Mouse (Mus musculus): ENCODE results near the gene Kcnk6. TPM values are rescaled to one million over a fixed set of nuclear protein-coding genes. Genes with fewer than 3 reads are reported as not detected.

Kcnk6 gene
- polyA plus RNA-seq, 1 experiment from 2014 or later, result 1.1 TPM

DNA sequence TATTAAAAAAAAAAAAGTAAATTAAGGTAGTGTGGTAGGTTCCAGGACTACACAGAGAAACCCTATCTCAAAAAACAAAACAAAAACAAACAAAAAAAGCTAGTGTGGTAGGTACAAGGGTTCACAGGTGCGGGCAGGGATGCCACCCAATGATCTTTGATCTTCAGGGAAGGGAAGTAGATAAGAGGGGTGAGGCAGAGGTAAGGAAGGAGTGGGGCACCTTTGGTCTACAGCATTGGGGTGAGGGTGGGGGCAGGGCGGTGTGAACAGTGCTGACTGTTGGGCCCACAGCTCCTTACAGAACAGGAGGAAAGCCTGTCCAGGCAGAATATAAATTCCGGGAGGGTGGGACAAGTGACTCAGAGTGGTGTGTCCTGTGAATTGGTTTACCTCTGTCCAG, 18.9 kb upstream of the Kcnk6 start:
- Histone ChIP-seq H3K9me3 (ENCODE audit: control insufficient read depth, low read length) (no peaks in the 10 kb centered on the region), H3K9ac (replicated peaks; ENCODE audit: low read depth, low read length) (no peak overlapping the region), H3K4me3 (replicated peaks; ENCODE audit: low read length) (no peak overlapping the region), H3K27me3 (replicated peaks; ENCODE audit: control insufficient read depth, insufficient read depth, low read length) (peaks cover 5% of the 10 kb centered on the region; the same call in 1 of the 2 replicates), H3K27ac (ENCODE audit: low read length) (no peak overlapping the region), H3K36me3 (ENCODE audit: control insufficient read depth, insufficient read depth) (no peaks in the 10 kb centered on the region), H3K4me2 (ENCODE audit: low read length) (no peak overlapping the region), H3K4me1 (replicated peaks; ENCODE audit: control insufficient read depth, insufficient read depth, low read length) (peaks cover 5% of the 10 kb centered on the region; the same call in 1 of the 2 replicates)
- 90% methylated on average over 3 of the region's 3 CpGs for WGBS
- no peak for ATAC-seq

GRCm38 (mm10) chr7:29248261-29248841, 16.0 kb upstream of the Kcnk6 start, which contains the start of gene 2200002D01Rik:
2200002D01Rik (minus strand) TSS chr7:29248466.
- Histone ChIP-seq H3K4me2 (ENCODE audit: low read length) (peak within 1 kb of the TSS; percentile 13), H3K36me3 (ENCODE audit: control insufficient read depth, insufficient read depth) (no peaks in the 10 kb centered on the region; the same call in 1 of the 2 replicates), H3K27me3 (replicated peaks; ENCODE audit: control insufficient read depth, insufficient read depth, low read length) (peaks cover 5% of the 10 kb centered on the region; the same call in 1 of the 2 replicates), H3K4me1 (replicated peaks; ENCODE audit: control insufficient read depth, insufficient read depth, low read length) (peaks cover 5% of the 10 kb centered on the region; the same call in 1 of the 2 replicates), H3K9ac (replicated peaks; ENCODE audit: low read depth, low read length) (0 out of 2 replicates have a peak within 1 kb of the TSS, but pooled peaks have one; percentile 9), H3K4me3 (replicated peaks; ENCODE audit: low read length) (no peak within 1 kb of the TSS), H3K9me3 (ENCODE audit: control insufficient read depth, low read length) (no peaks in the 10 kb centered on the region), H3K27ac (ENCODE audit: low read length) (no peak within 1 kb of the TSS)
- ATAC-seq, result no peak
- WGBS, result 20% methylated on average over 20 of the region's 20 CpGs

DNA sequence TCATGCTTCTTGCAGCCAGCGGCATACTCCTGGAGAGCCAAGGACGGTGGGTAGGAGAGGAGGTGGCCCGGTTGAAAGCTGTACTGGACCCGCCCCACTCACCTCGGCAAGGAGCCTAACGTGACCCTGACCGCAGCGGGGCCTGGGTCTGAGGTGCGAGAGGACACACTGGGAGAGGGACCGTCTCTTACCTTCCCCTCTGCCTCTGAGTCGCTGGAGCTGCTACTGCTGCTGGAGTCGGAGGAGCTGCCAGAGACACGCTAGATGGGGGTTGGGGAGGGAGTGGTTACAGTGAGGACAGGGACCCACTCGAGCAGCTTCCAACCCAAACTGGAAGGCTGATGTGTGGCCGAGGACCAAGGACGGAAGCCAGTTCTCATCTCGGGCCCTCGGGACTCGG, 15.4 kb upstream of the Kcnk6 start:
- Histone ChIP-seq H3K4me2 (ENCODE audit: low read length) (peak overlapping the region; percentile 13), H3K9ac (replicated peaks; ENCODE audit: low read depth, low read length) (0 out of 2 replicates have a peak overlapping the region, but pooled peaks have one; percentile 9), H3K4me1 (replicated peaks; ENCODE audit: control insufficient read depth, insufficient read depth, low read length) (peaks cover 5% of the 10 kb centered on the region; the same call in 1 of the 2 replicates), H3K4me3 (replicated peaks; ENCODE audit: low read length) (no peak overlapping the region), H3K27me3 (replicated peaks; ENCODE audit: control insufficient read depth, insufficient read depth, low read length) (peaks cover 5% of the 10 kb centered on the region; the same call in 1 of the 2 replicates), H3K9me3 (ENCODE audit: control insufficient read depth, low read length) (no peaks in the 10 kb centered on the region), H3K36me3 (ENCODE audit: control insufficient read depth, insufficient read depth) (no peaks in the 10 kb centered on the region; the same call in 1 of the 2 replicates), H3K27ac (ENCODE audit: low read length) (no peak overlapping the region)
- 18% methylated on average over 19 of the region's 19 CpGs for WGBS
- ATAC-seq, result no peak

GRCm38 (mm10) chr7:29247314-29247700, 15.0 kb upstream of the Kcnk6 start:
- Histone ChIP-seq H3K4me1 (replicated peaks; ENCODE audit: control insufficient read depth, insufficient read depth, low read length) (peaks cover 5% of the 10 kb centered on the region; the same call in 1 of the 2 replicates), H3K9me3 (ENCODE audit: control insufficient read depth, low read length) (no peaks in the 10 kb centered on the region), H3K4me3 (replicated peaks; ENCODE audit: low read length) (no peak overlapping the region), H3K9ac (replicated peaks; ENCODE audit: low read depth, low read length) (no peak overlapping the region), H3K4me2 (ENCODE audit: low read length) (no peak overlapping the region), H3K36me3 (ENCODE audit: control insufficient read depth, insufficient read depth) (no peaks in the 10 kb centered on the region; the same call in 1 of the 2 replicates), H3K27ac (ENCODE audit: low read length) (no peak overlapping the region), H3K27me3 (replicated peaks; ENCODE audit: control insufficient read depth, insufficient read depth, low read length) (peaks cover 5% of the 10 kb centered on the region; the same call in 1 of the 2 replicates)
- 25% methylated on average over 16 of the region's 16 CpGs for whole genome bisulfite sequencing
- ATAC-seq, result no peak

DNA sequence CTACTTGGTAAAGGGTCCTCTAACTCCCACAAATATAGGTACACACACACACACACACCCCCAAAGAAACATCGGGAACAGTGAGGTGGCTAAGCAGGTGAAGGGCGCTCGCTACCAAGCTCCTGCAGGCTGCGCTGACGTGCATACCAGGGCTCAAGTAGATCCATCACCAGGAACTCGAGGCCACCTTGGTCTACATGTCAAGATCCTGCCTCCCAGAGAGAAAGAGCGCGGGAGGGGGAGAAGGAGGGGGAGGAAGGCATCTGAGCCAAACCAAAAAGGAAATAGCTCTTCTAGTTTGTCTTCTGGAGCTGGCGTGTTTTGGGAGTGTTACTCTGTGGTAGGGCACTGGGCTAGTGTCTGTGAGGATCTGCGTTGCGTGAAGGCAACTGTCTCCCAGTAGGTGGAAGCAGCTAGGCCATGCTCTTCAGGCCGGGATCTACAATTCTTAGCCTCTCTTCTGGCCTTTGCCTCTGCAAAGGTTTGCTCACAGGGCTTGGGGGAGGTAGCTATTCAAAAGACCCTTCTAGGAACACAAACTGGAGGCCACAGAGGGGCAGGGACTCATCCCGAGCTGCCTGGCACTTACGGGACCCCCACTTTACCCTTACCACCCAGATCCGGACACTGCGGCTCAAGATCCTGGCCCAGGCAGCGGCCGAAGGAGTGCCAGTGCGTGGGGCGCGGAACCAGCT, 14.5 kb upstream of the Kcnk6 start:
- no peak overlapping the region for H3K9ac ChIP-seq (replicated peaks; ENCODE audit: low read depth, low read length)
- H3K4me2 ChIP-seq (ENCODE audit: low read length), result no peak overlapping the region
- H3K4me3 ChIP-seq (replicated peaks; ENCODE audit: low read length), result no peak overlapping the region
- peaks cover 5% of the 10 kb centered on the region; the same call in 1 of the 2 replicates for H3K4me1 ChIP-seq (replicated peaks; ENCODE audit: control insufficient read depth, insufficient read depth, low read length)
- H3K27me3 ChIP-seq (replicated peaks; ENCODE audit: control insufficient read depth, insufficient read depth, low read length), result peaks cover 5% of the 10 kb centered on the region; the same call in 1 of the 2 replicates
- no peak overlapping the region for H3K27ac ChIP-seq (ENCODE audit: low read length)
- ATAC-seq, result no peak
- 89% methylated on average over 21 of the region's 21 CpGs for WGBS
- H3K9me3 ChIP-seq (ENCODE audit: control insufficient read depth, low read length), result no peaks in the 10 kb centered on the region
- no peaks in the 10 kb centered on the region; the same call in 1 of the 2 replicates for H3K36me3 ChIP-seq (ENCODE audit: control insufficient read depth, insufficient read depth)

GRCm38 (mm10) chr7:29246015-29246414, 13.7 kb upstream of the Kcnk6 start:
- Histone ChIP-seq H3K9ac (replicated peaks; ENCODE audit: low read depth, low read length) (no peak overlapping the region), H3K4me3 (replicated peaks; ENCODE audit: low read length) (no peak overlapping the region), H3K27me3 (replicated peaks; ENCODE audit: control insufficient read depth, insufficient read depth, low read length) (peaks cover 5% of the 10 kb centered on the region; the same call in 1 of the 2 replicates), H3K4me1 (replicated peaks; ENCODE audit: control insufficient read depth, insufficient read depth, low read length) (peaks cover 5% of the 10 kb centered on the region; the same call in 1 of the 2 replicates), H3K9me3 (ENCODE audit: control insufficient read depth, low read length) (no peaks in the 10 kb centered on the region), H3K4me2 (ENCODE audit: low read length) (no peak overlapping the region), H3K36me3 (ENCODE audit: control insufficient read depth, insufficient read depth) (no peaks in the 10 kb centered on the region; the same call in 1 of the 2 replicates), H3K27ac (ENCODE audit: low read length) (no peak overlapping the region)
- WGBS, result 81% methylated on average over 5 of the region's 5 CpGs
- no peak for ATAC-seq

- Histone ChIP-seq H3K4me3 (replicated peaks; ENCODE audit: low read length) (no peak overlapping the region), H3K9ac (replicated peaks; ENCODE audit: low read depth, low read length) (no peak overlapping the region), H3K4me2 (ENCODE audit: low read length) (no peak overlapping the region), H3K27ac (ENCODE audit: low read length) (no peak overlapping the region), H3K36me3 (ENCODE audit: control insufficient read depth, insufficient read depth) (no peaks in the 10 kb centered on the region; the same call in 1 of the 2 replicates), H3K27me3 (replicated peaks; ENCODE audit: control insufficient read depth, insufficient read depth, low read length) (peaks cover 5% of the 10 kb centered on the region; the same call in 1 of the 2 replicates), H3K9me3 (ENCODE audit: control insufficient read depth, low read length) (no peaks in the 10 kb centered on the region), H3K4me1 (replicated peaks; ENCODE audit: control insufficient read depth, insufficient read depth, low read length) (peaks cover 5% of the 10 kb centered on the region; the same call in 1 of the 2 replicates)
- no peak for ATAC-seq
- 84% methylated on average over 7 of the region's 7 CpGs for WGBS
Observed at GRCm38 (mm10) chr7:29244732-29245416, 12.6 kb upstream of the Kcnk6 start.

DNA sequence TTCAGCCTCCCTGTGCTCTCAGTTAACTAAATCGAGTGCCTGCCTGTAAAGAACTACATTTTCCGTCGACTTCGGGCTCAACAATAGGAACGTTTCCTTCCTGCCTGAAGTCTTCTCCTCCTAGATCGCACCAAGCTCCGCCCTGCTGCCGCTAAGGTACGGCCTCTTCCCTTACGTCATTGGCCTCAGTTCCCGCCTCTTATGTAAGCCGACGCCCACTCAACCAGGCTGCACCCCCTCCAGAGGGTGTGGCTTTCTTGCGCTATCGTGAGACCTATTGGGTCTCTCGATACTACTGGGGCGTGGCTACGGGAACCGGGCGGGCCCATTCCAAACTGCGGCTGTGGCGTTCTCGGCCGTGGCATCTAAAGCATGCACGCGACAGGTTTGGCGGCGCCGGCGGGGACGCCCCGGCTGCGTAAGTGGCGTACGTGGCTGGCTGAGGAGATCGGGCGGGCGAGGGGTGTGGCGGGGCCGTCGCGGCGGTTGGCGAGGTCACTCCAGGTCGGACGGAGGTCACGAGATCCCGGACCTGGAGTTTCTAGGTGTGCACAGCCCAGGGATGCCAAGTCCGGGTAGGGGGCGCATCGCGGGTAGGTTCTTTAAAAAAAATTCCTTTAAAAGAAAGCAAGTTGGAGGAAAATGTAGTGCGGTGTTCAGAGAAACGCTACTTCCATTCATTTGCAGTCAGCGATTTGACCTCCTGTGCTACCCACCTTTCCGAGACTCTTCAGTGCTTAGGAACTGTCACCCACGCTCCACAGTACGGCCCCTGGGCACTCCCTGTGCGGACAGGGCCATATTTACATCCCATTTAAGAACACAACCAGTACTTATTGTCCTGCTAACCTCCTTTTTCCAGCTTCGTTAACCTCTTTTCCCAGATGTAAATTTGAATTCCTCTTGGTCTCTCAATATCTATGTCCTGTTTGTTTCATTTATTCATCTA, 6.0 kb upstream of the Kcnk6 start, which contains the start of gene Yif1b:
TSS of gene Yif1b (plus strand) at position 311 of the 949 bp plus-strand sequence.
- H3K4me1 ChIP-seq (replicated peaks; ENCODE audit: control insufficient read depth, insufficient read depth, low read length), result peaks cover 9% of the 10 kb centered on the region
- peak within 1 kb of the TSS; percentile 77 for H3K9ac ChIP-seq (replicated peaks; ENCODE audit: low read depth, low read length)
- peak; percentile 99 for ATAC-seq
- H3K9me3 ChIP-seq (ENCODE audit: control insufficient read depth, low read length), result no peaks in the 10 kb centered on the region; the same call in 1 of the 2 replicates
- peak within 1 kb of the TSS; percentile 87 for H3K27ac ChIP-seq (ENCODE audit: low read length)
- WGBS, result under 1% methylated on average over 60 of the region's 60 CpGs
- no peaks in the 10 kb centered on the region for H3K36me3 ChIP-seq (ENCODE audit: control insufficient read depth, insufficient read depth)
- peaks cover 2% of the 10 kb centered on the region; the same call in 1 of the 2 replicates for H3K27me3 ChIP-seq (replicated peaks; ENCODE audit: control insufficient read depth, insufficient read depth, low read length)
- H3K4me2 ChIP-seq (ENCODE audit: low read length), result peak within 1 kb of the TSS; percentile 95
- H3K4me3 ChIP-seq (replicated peaks; ENCODE audit: low read length), result peak within 1 kb of the TSS; percentile 75

Data from forebrain, embryonic 16.5 days (tissue).